ENCODE assay signal across 19 mouse cellular contexts in the genomic region with DNA sequence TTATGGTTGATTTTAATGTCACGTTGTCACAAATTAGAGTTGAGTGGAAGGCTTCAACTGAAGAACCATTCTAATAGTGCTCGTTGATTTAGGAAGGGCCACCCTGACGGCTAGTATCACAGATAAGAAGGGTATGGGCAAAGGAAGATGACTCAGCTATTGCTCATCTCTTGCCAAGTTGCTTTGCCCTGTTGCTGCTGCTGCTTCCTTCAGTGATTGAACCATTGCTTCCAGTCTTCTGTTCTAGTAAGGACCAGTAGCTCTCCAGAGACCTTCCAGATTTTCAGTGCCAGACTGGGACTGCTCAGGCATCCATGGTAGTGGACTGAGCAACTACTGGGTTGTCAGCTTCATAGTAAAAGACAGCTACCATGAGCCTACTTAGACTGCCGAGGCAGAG. TPM values are rescaled to one million over a fixed set of nuclear protein-coding genes. Genes with fewer than 3 reads are reported as not detected.
A peak's percentile ranks its signal among the peaks of the same experiment; 100 is the strongest.
DNase-seq lines count a peak whose midpoint lies in the region; ATAC-seq and TF ChIP-seq lines count a peak whose summit lies in the region.
"Had no signal": no experiment of that assay in that cellular context is flagged by ENCODE, and none has a peak within 500 bp of the region (broad histone marks: within the 10 kb centered on the region; RNA-seq: fewer than 3 reads in every experiment).

No protein-coding gene starts in this region.

- H3K9me3 ChIP-seq in liver, embryonic 15.5 days (replicated peaks): no peaks in the 10 kb centered on the region
- no peaks in the 10 kb centered on the region for H3K9me3 ChIP-seq in midbrain, embryonic 15.5 days
- H3K9me3 ChIP-seq: embryonic facial prominence, embryonic 13.5 days; limb, embryonic 12.5 days had no signal

- no peak for TF ChIP-seq EP300 in heart, adult 2 months (IDR thresholded peaks at IDR 0.05; ENCODE audit: insufficient read depth, low read depth, low read length)

- peak; percentile 18 for DNase-seq in testis, postnatal 10 days (ENCODE audit: low spot score)
- DNase-seq in testis, postnatal 14 days (ENCODE audit: low spot score): no peak
- DNase-seq in layer of hippocampus, adult 9-10 months (ENCODE audit: low spot score): no peak
- DNase-seq in heart, adult 2 months: no peak
- DNase-seq: adrenal gland, postnatal 14 days; cerebellum, adult 2 months; gastrocnemius, postnatal 25 days; heart, postnatal 14 days; thymus, postnatal 25 days had no signal

- peak; percentile 98 for ATAC-seq in erythroblast, adult 5-6 weeks (replicated peaks; ENCODE audit: low FRiP score, poor library complexity, severe bottlenecking)
- ATAC-seq in liver, embryonic 15.5 days (ENCODE audit: insufficient read depth): peak; percentile 92
- no peak for ATAC-seq in monocyte, adult 5-6 weeks (replicated peaks; ENCODE audit: insufficient number of reproducible peaks, low FRiP score, low TSS enrichment, poor library complexity, severe bottlenecking)
- ATAC-seq in midbrain, embryonic 15.5 days (replicated peaks): no peak
- ATAC-seq: intestine, postnatal 0 days had no signal

- peaks cover 11% of the 10 kb centered on the region for H3K36me3 ChIP-seq in liver, embryonic 15.5 days (replicated peaks)
- no peaks in the 10 kb centered on the region for H3K36me3 ChIP-seq in heart, adult 2 months (ENCODE audit: control insufficient read depth, insufficient read depth, low read length)
- no peaks in the 10 kb centered on the region for H3K36me3 ChIP-seq in midbrain, embryonic 15.5 days (replicated peaks)
- H3K36me3 ChIP-seq: embryonic facial prominence, embryonic 13.5 days; limb, embryonic 12.5 days had no signal

- WGBS in liver, embryonic 15.5 days (ENCODE audit: insufficient replicate concordance): 24% methylated on average over 4 of the region's 4 CpGs
- 48% methylated on average over 4 of the region's 4 CpGs for WGBS in heart, adult 2 months
- WGBS in midbrain, embryonic 15.5 days: 93% methylated on average over 4 of the region's 4 CpGs

- no peaks in the 10 kb centered on the region for H3K27me3 ChIP-seq in liver, embryonic 15.5 days
- no peaks in the 10 kb centered on the region for H3K27me3 ChIP-seq in heart, adult 2 months (ENCODE audit: control insufficient read depth, insufficient read depth, low read length)
- no peaks in the 10 kb centered on the region for H3K27me3 ChIP-seq in midbrain, embryonic 15.5 days (replicated peaks)
- H3K27me3 ChIP-seq: embryonic facial prominence, embryonic 13.5 days; limb, embryonic 12.5 days had no signal

- peak overlapping the region; percentile 60 for H3K9ac ChIP-seq in liver, embryonic 15.5 days
- H3K9ac ChIP-seq in heart, adult 2 months (ENCODE audit: low read depth, low read length): no peak overlapping the region
- H3K9ac ChIP-seq in midbrain, embryonic 15.5 days: no peak overlapping the region
- H3K9ac ChIP-seq: embryonic facial prominence, embryonic 13.5 days; hindbrain, embryonic 14.5 days; limb, embryonic 12.5 days had no signal

- peak overlapping the region; percentile 94 for H3K27ac ChIP-seq in liver, embryonic 15.5 days (replicated peaks)
- no peak overlapping the region for H3K27ac ChIP-seq in heart, adult 2 months
- no peak overlapping the region for H3K27ac ChIP-seq in midbrain, embryonic 15.5 days
- H3K27ac ChIP-seq: embryonic facial prominence, embryonic 13.5 days; hindbrain, embryonic 14.5 days; limb, embryonic 12.5 days had no signal

- H3K4me2 ChIP-seq in liver, embryonic 15.5 days: peak overlapping the region; percentile 59
- H3K4me2 ChIP-seq in midbrain, embryonic 15.5 days: no peak overlapping the region
- H3K4me2 ChIP-seq: embryonic facial prominence, embryonic 13.5 days; heart, embryonic 11.5 days; hindbrain, embryonic 14.5 days; limb, embryonic 12.5 days had no signal

- TF ChIP-seq POLR2A in heart, adult 2 months (IDR thresholded peaks at IDR 0.05; ENCODE audit: insufficient read depth, low read depth, low read length): no peak

- no peaks in the 10 kb centered on the region for H3K79me2 ChIP-seq in heart, adult 2 months (replicated peaks; ENCODE audit: control insufficient read depth, insufficient read depth, low read length)

- H3K4me1 ChIP-seq in liver, embryonic 15.5 days (replicated peaks): peaks cover 33% of the 10 kb centered on the region
- H3K4me1 ChIP-seq in heart, adult 2 months (ENCODE audit: control insufficient read depth, insufficient read depth, low read length): no peaks in the 10 kb centered on the region
- no peaks in the 10 kb centered on the region for H3K4me1 ChIP-seq in midbrain, embryonic 15.5 days
- H3K4me1 ChIP-seq: embryonic facial prominence, embryonic 13.5 days; limb, embryonic 12.5 days had no signal

- intact Hi-C loops in heart, adult 2 months (cut with DNase I): no loop called here

- no peak overlapping the region; the same call in 1 of the 2 replicates for H3K4me3 ChIP-seq in liver, embryonic 15.5 days (replicated peaks)
- no peak overlapping the region for H3K4me3 ChIP-seq in heart, adult 2 months
- no peak overlapping the region for H3K4me3 ChIP-seq in midbrain, embryonic 15.5 days
- H3K4me3 ChIP-seq: embryonic facial prominence, embryonic 13.5 days; limb, embryonic 12.5 days had no signal

- TF ChIP-seq CTCF in heart, adult 2 months (IDR thresholded peaks at IDR 0.05): no peak

RNA-seq across cellular contexts. Expression of gene Hist1h2be, which starts 11.7 kb away (rescaled TPM):
- 6.7 and 17.6 TPM in 2 replicates for total RNA-seq in erythroblast, adult 5-6 weeks (2015; ENCODE audit: low replicate concordance)
- 69.9 and 74.3 TPM in 2 replicates for total RNA-seq in erythroblast, adult 5-6 weeks (2017; ENCODE audit: low replicate concordance)
- polyA plus RNA-seq in liver, embryonic 15.5 days (2015; fragmentation: Nextera tagmentation; extraction: Ambion mirVana): 1.8 and 1.9 TPM in 2 replicates
- 13.1 to 35.9 TPM (median 14.5 TPM) in 3 replicates for total RNA-seq in monocyte, adult 5-6 weeks (2017)
- 1 to 10 TPM; 8.8 to 9.8 TPM for total RNA-seq in heart, adult 2 months (2021)
- 2.4 and 4.9 TPM in 2 replicates for polyA plus RNA-seq in heart, adult 2 months (2012; rRNA removed)
- 1.7 and 1.8 TPM in 2 replicates for polyA plus RNA-seq in midbrain, embryonic 15.5 days (2015; fragmentation: Nextera tagmentation; extraction: Ambion mirVana)

RNA-seq across cellular contexts. Expression of gene Hist1h1e, which starts 13.1 kb away (rescaled TPM):
- 468 and 530 TPM in 2 replicates for total RNA-seq in erythroblast, adult 5-6 weeks (2015; ENCODE audit: low replicate concordance)
- 717 and 954 TPM in 2 replicates for total RNA-seq in erythroblast, adult 5-6 weeks (2017; ENCODE audit: low replicate concordance)
- 24.7 and 26.6 TPM in 2 replicates for polyA plus RNA-seq in liver, embryonic 15.5 days (2015; fragmentation: Nextera tagmentation; extraction: Ambion mirVana)
- 81.6 to 216 TPM (median 97.2 TPM) in 3 replicates for total RNA-seq in monocyte, adult 5-6 weeks (2017)
- total RNA-seq in heart, adult 2 months (2021): 10 to 100 TPM; 20.4 to 28.8 TPM
- polyA plus RNA-seq in heart, adult 2 months (2012; rRNA removed): 1.3 and 3.2 TPM in 2 replicates
- polyA plus RNA-seq in midbrain, embryonic 15.5 days (2015; fragmentation: Nextera tagmentation; extraction: Ambion mirVana): 5.4 and 5.5 TPM in 2 replicates

RNA-seq across cellular contexts. Expression of gene Hist1h4d, which starts 27.8 kb away (rescaled TPM):
- total RNA-seq in erythroblast, adult 5-6 weeks (2015; ENCODE audit: low replicate concordance): 243 and 262 TPM in 2 replicates
- total RNA-seq in erythroblast, adult 5-6 weeks (2017; ENCODE audit: low replicate concordance): 403 and 449 TPM in 2 replicates
- 125 and 146 TPM in 2 replicates for polyA plus RNA-seq in liver, embryonic 15.5 days (2015; fragmentation: Nextera tagmentation; extraction: Ambion mirVana)
- total RNA-seq in monocyte, adult 5-6 weeks (2017): 78.9 to 170 TPM (median 90.0 TPM) in 3 replicates
- 10 to 100 TPM; 47.3 to 51.7 TPM for total RNA-seq in heart, adult 2 months (2021)
- polyA plus RNA-seq in heart, adult 2 months (2012; rRNA removed): 1.7 and 2.5 TPM in 2 replicates
- polyA plus RNA-seq in midbrain, embryonic 15.5 days (2015; fragmentation: Nextera tagmentation; extraction: Ambion mirVana): 34.2 and 34.9 TPM in 2 replicates

RNA-seq across cellular contexts. Expression of gene Hist1h3d, which starts 33.6 kb away (rescaled TPM):
- 52.8 and 69.6 TPM in 2 replicates for total RNA-seq in erythroblast, adult 5-6 weeks (2015; ENCODE audit: low replicate concordance)
- 50.4 and 63.8 TPM in 2 replicates for total RNA-seq in erythroblast, adult 5-6 weeks (2017; ENCODE audit: low replicate concordance)
- polyA plus RNA-seq in liver, embryonic 15.5 days (2015; fragmentation: Nextera tagmentation; extraction: Ambion mirVana): 6.0 and 7.4 TPM in 2 replicates
- total RNA-seq in monocyte, adult 5-6 weeks (2017): 1.5 to 3.3 TPM (median 2.1 TPM) in 3 replicates
- 1 to 10 TPM; 1.5 to 2.3 TPM for total RNA-seq in heart, adult 2 months (2021)
- 1.1 and 1.6 TPM in 2 replicates for polyA plus RNA-seq in heart, adult 2 months (2012; rRNA removed)
- polyA plus RNA-seq in midbrain, embryonic 15.5 days (2015; fragmentation: Nextera tagmentation; extraction: Ambion mirVana): 0.82 and 1.2 TPM in 2 replicates

RNA-seq across cellular contexts. Expression of gene Hist1h2ad, which starts 35.0 kb away (rescaled TPM):
- total RNA-seq in erythroblast, adult 5-6 weeks (2015; ENCODE audit: low replicate concordance): not detected in 2 replicates
- total RNA-seq in erythroblast, adult 5-6 weeks (2017; ENCODE audit: low replicate concordance): 370 and 678 TPM in 2 replicates
- polyA plus RNA-seq in liver, embryonic 15.5 days (2015; fragmentation: Nextera tagmentation; extraction: Ambion mirVana): 3.6 and 4.1 TPM in 2 replicates
- 1.5 to 92.8 TPM (median 16.7 TPM) in 3 replicates for total RNA-seq in monocyte, adult 5-6 weeks (2017)
- 1 to 10 TPM; 1.4 to 2.8 TPM for total RNA-seq in heart, adult 2 months (2021)
- polyA plus RNA-seq in heart, adult 2 months (2012; rRNA removed): 0.61 TPM in 1 of 2 replicates, not detected in the other
- polyA plus RNA-seq in midbrain, embryonic 15.5 days (2015; fragmentation: Nextera tagmentation; extraction: Ambion mirVana): 1.6 TPM in 1 of 2 replicates, not detected in the other
- polyA plus RNA-seq: hindbrain, embryonic 14.5 days; midbrain, postnatal 0 days had no signal

Comparison
In these comparisons a context has a peak if more than half of its experiments do, and no peak if none do; other contexts are left out.
1. ATAC-seq: peak in erythroblast, adult 5-6 weeks (single experiment) and liver, embryonic 15.5 days (single experiment); none in monocyte, adult 5-6 weeks (single experiment) and midbrain, embryonic 15.5 days (single experiment).